Mouse (Mus musculus) heart, embryonic 11.5 days (tissue): ENCODE results near the gene 1600002K03Rik. TPM values are rescaled to one million over a fixed set of nuclear protein-coding genes. Genes with fewer than 3 reads are reported as not detected.

ENCODE experiments used
- ATAC-seq: fragments of 200-750 bp; cut with Nextera tagmentation; replicated peaks from 2 replicates; pipeline ENCODE4 v1.8.0; 2017; ENCODE audit warnings: moderate library complexity; ENCODE audit not compliant: insufficient number of reproducible peaks, low FRiP score, low TSS enrichment
- H3K27ac ChIP-seq: fragments of 300-500 bp; sonication (generic); 2 replicates; pipeline ENCODE4 v1.5.1; 2014; ENCODE audit warnings: mild to moderate bottlenecking, low read depth, low read length
- H3K27me3 ChIP-seq: fragments of 300-500 bp; sonication (generic); 2 replicates; pipeline ENCODE4 v1.6.1; 2014; ENCODE audit warnings: mild to moderate bottlenecking, low read length, mixed read lengths; ENCODE audit not compliant: control insufficient read depth, insufficient read depth
- H3K36me3 ChIP-seq: fragments of 300-500 bp; sonication (generic); 2 replicates; pipeline ENCODE4 v1.6.1; 2014; ENCODE audit warnings: mild to moderate bottlenecking, low read length, moderate library complexity, mixed read lengths; ENCODE audit not compliant: control insufficient read depth, insufficient read depth
- H3K4me1 ChIP-seq: fragments of 300-500 bp; sonication (generic); 2 replicates; pipeline ENCODE4 v1.6.1; 2014; ENCODE audit warnings: low read length; ENCODE audit not compliant: control insufficient read depth, insufficient read depth
- H3K4me2 ChIP-seq: fragments of 300-500 bp; sonication (generic); 2 replicates; pipeline ENCODE4 v1.6.1; 2014; ENCODE audit warnings: mild to moderate bottlenecking, moderate library complexity
- H3K4me3 ChIP-seq: fragments of 300-500 bp; sonication (generic); 2 replicates; pipeline ENCODE4 v1.5.1; 2014; ENCODE audit warnings: low read depth, low read length
- H3K9ac ChIP-seq: fragments of 300-500 bp; sonication (generic); 2 replicates; pipeline ENCODE4 v1.6.1; 2014; ENCODE audit warnings: mild to moderate bottlenecking, low read depth, low read length, moderate library complexity
- H3K9me3 ChIP-seq: fragments of 300-500 bp; sonication (generic); replicated peaks from 2 replicates; pipeline ENCODE4 v1.6.1; 2016; ENCODE audit warnings: low read length; ENCODE audit not compliant: control insufficient read depth
- WGBS: fragments of 180-500 bp; shearing (Covaris S2); extraction: QIAGEN DNeasy Blood & Tissue Kit; methylation state at CpG from one replicate; pipeline ENCODE4 v1.1.7; 2014; ENCODE audit not compliant: insufficient replicate concordance; 5-methylcytosine and 5-hydroxymethylcytosine counted together
- polyA plus RNA-seq: library from polyadenylated mRNA; unstranded; fragments of >200 nt; fragmentation: Nextera tagmentation; extraction: Ambion mirVana; gene quantifications from 2 replicates; pipeline ENCODE4 v1.2.1, GENCODE M21; 2014

1600002K03Rik gene
- polyA plus RNA-seq, 1 experiment from 2014 or later = 12.4 TPM

GRCm38 (mm10) chr10:80173358-80173757, 614 bp downstream of the 1600002K03Rik start:
- Histone ChIP-seq H3K36me3 (peaks cover 20% of the 10 kb centered on the region), H3K27me3 (no peaks in the 10 kb centered on the region), H3K27ac (0 out of 2 replicates have a peak overlapping the region, but pooled peaks have one; percentile 80), H3K9me3 (no peaks in the 10 kb centered on the region), H3K4me3 (peak overlapping the region; percentile 65), H3K4me2 (peak overlapping the region; percentile 72), H3K9ac (peak overlapping the region; percentile 80), H3K4me1 (peaks cover 18% of the 10 kb centered on the region)
- no peak for ATAC-seq
- WGBS = 6% methylated on average over 11 of the region's 11 CpGs

GRCm38 (mm10) chr10:80173955-80174640, 1.4 kb downstream of the 1600002K03Rik start:
- Histone ChIP-seq H3K4me3 (no peak overlapping the region), H3K27ac (no peak overlapping the region), H3K9me3 (no peaks in the 10 kb centered on the region), H3K4me2 (no peak overlapping the region), H3K27me3 (no peaks in the 10 kb centered on the region), H3K36me3 (peaks cover 20% of the 10 kb centered on the region), H3K4me1 (peaks cover 13% of the 10 kb centered on the region), H3K9ac (no peak overlapping the region)
- no peak for ATAC-seq
- WGBS = 79% methylated on average over 10 of the region's 10 CpGs

- WGBS = 39% methylated on average over 2 of the region's 2 CpGs
- ATAC-seq = no peak
- Histone ChIP-seq H3K9ac (no peak overlapping the region), H3K27ac (peak overlapping the region; percentile 10; the same call in 1 of the 2 replicates), H3K36me3 (peaks cover 20% of the 10 kb centered on the region), H3K4me2 (no peak overlapping the region), H3K27me3 (no peaks in the 10 kb centered on the region), H3K4me1 (peaks cover 9% of the 10 kb centered on the region), H3K4me3 (no peak overlapping the region; the same call in 1 of the 2 replicates), H3K9me3 (no peaks in the 10 kb centered on the region)
These were observed 2.0 kb downstream of the 1600002K03Rik start for GRCm38 (mm10) chr10:80174705-80175104.

- no peak overlapping the region for H3K4me2 ChIP-seq
- H3K4me1 ChIP-seq = peaks cover 19% of the 10 kb centered on the region
- H3K27ac ChIP-seq = no peak overlapping the region
- H3K27me3 ChIP-seq = no peaks in the 10 kb centered on the region
- ATAC-seq = no peak
- 19% methylated on average over 4 of the region's 4 CpGs for WGBS
- peaks cover 10% of the 10 kb centered on the region for H3K36me3 ChIP-seq
- H3K9me3 ChIP-seq = no peaks in the 10 kb centered on the region
- H3K9ac ChIP-seq = no peak overlapping the region
- H3K4me3 ChIP-seq = no peak overlapping the region
These were observed 3.0 kb downstream of the 1600002K03Rik start for GRCm38 (mm10) chr10:80175536-80176269.

- 83% methylated on average over 5 of the region's 5 CpGs for WGBS
- no peaks in the 10 kb centered on the region for H3K27me3 ChIP-seq
- no peak overlapping the region for H3K9ac ChIP-seq
- no peak for ATAC-seq
- H3K4me2 ChIP-seq = no peak overlapping the region
- no peak overlapping the region for H3K4me3 ChIP-seq
- H3K27ac ChIP-seq = no peak overlapping the region
- H3K9me3 ChIP-seq = no peaks in the 10 kb centered on the region
- H3K36me3 ChIP-seq = peaks cover 7% of the 10 kb centered on the region
- H3K4me1 ChIP-seq = peaks cover 20% of the 10 kb centered on the region
These were observed 3.6 kb downstream of the 1600002K03Rik start for GRCm38 (mm10) chr10:80176270-80176834.

- Histone ChIP-seq H3K27me3 (no peaks in the 10 kb centered on the region), H3K36me3 (no peaks in the 10 kb centered on the region), H3K4me1 (peaks cover 16% of the 10 kb centered on the region), H3K4me3 (no peak overlapping the region), H3K9me3 (no peaks in the 10 kb centered on the region), H3K9ac (peak overlapping the region; percentile 8; the same call in 1 of the 2 replicates), H3K4me2 (no peak overlapping the region), H3K27ac (peak overlapping the region; percentile 29; the same call in 1 of the 2 replicates)
- ATAC-seq = no peak
- 62% methylated on average over 7 of the region's 7 CpGs for WGBS
These were observed 4.9 kb downstream of the 1600002K03Rik start for GRCm38 (mm10) chr10:80177441-80178279.

GRCm38 (mm10) chr10:80179068-80180051, 6.6 kb downstream of the 1600002K03Rik start, which contains the start of gene Efna2:
TSS of gene Efna2 (plus strand) at chr10:80179482.
- H3K4me1 ChIP-seq = peaks cover 16% of the 10 kb centered on the region
- H3K27me3 ChIP-seq = no peaks in the 10 kb centered on the region
- peak within 1 kb of the TSS; percentile 85 for H3K9ac ChIP-seq
- peak within 1 kb of the TSS; percentile 78 for H3K4me2 ChIP-seq
- peak; percentile 31 for ATAC-seq
- H3K27ac ChIP-seq = no peak within 1 kb of the TSS
- H3K36me3 ChIP-seq = no peaks in the 10 kb centered on the region
- H3K4me3 ChIP-seq = peak within 1 kb of the TSS; percentile 71
- no peaks in the 10 kb centered on the region for H3K9me3 ChIP-seq
- 1% methylated on average over 66 of the region's 106 CpGs for WGBS
